Mouse (Mus musculus): Measurements from ENCODE around the gene Cd300a. TPM values are rescaled to one million over a fixed set of nuclear protein-coding genes. Genes with fewer than 3 reads are reported as not detected.

The Cd300a gene
- 0.84 and 1.4 TPM in 2 replicates for polyA plus RNA-seq (2014; fragmentation: Nextera tagmentation; extraction: Ambion mirVana)

GRCm38 (mm10) chr11:114889991-114890518 lies at the start of gene Cd300a:
Gene Cd300a (plus strand): TSS chr11:114890041.
- H3K27me3 ChIP-seq (ENCODE audit: control insufficient read depth, insufficient read depth, low read length), result no peaks in the 10 kb centered on the region
- H3K4me3 ChIP-seq (ENCODE audit: low read depth, low read length), result no peak within 1 kb of the TSS
- no peaks in the 10 kb centered on the region for H3K4me1 ChIP-seq (ENCODE audit: control insufficient read depth, insufficient read depth, low read length)
- 73% methylated on average over 18 of the region's 18 CpGs for WGBS (ENCODE audit: insufficient replicate concordance)
- no peak within 1 kb of the TSS for H3K4me2 ChIP-seq
- no peak within 1 kb of the TSS for H3K9ac ChIP-seq (ENCODE audit: low read depth, low read length)
- ATAC-seq (replicated peaks; ENCODE audit: insufficient number of reproducible peaks, low FRiP score, low TSS enrichment), result no peak
- no peaks in the 10 kb centered on the region for H3K9me3 ChIP-seq (replicated peaks; ENCODE audit: control insufficient read depth, low read length)
- H3K27ac ChIP-seq (ENCODE audit: low read depth, low read length), result no peak within 1 kb of the TSS
- H3K36me3 ChIP-seq (ENCODE audit: control insufficient read depth, insufficient read depth, low read length), result no peaks in the 10 kb centered on the region

DNA sequence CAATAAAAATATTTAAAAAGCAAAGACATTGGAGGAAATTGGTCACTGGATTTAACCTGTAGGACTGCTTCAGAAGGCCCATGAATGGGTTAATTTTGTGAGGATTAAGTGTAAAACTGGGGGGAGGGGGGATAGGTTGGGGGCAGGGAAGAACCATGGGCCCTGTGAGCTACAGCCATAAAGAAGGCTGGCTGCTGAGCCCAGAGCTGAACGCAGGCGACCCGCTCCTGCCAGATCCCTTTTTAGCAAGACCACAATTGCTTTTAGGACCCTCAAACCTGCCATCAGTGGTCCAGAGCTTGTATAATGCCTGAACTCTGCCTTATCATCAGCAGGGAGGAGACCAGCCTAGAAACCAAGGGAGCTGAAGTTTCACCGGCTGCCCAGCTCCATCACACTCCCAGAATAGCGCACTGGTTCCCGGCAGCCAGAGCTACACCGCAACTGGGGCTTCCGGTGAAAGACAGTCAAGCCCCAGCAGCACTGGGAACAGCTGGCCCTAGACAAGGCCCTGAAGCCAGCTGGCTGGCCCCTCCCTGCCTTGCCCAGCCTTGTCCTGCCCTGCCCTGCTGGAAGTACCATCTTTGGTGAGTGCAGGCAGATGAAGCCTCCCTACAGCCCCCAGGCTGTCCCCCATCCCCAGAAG lies 45.9 kb upstream of the Cd300a start:
- ATAC-seq (replicated peaks; ENCODE audit: insufficient number of reproducible peaks, low FRiP score, low TSS enrichment), result peak; percentile 47
- H3K27me3 ChIP-seq (ENCODE audit: control insufficient read depth, insufficient read depth, low read length), result no peaks in the 10 kb centered on the region
- peaks cover 2% of the 10 kb centered on the region; the same call in 1 of the 2 replicates for H3K9me3 ChIP-seq (replicated peaks; ENCODE audit: control insufficient read depth, low read length)
- H3K27ac ChIP-seq (ENCODE audit: low read depth, low read length), result peak overlapping the region; percentile 77
- peak overlapping the region; percentile 60 for H3K9ac ChIP-seq (ENCODE audit: low read depth, low read length)
- H3K4me3 ChIP-seq (ENCODE audit: low read depth, low read length), result no peak overlapping the region
- peaks cover 8% of the 10 kb centered on the region for H3K4me1 ChIP-seq (ENCODE audit: control insufficient read depth, insufficient read depth, low read length)
- peak overlapping the region; percentile 45 for H3K4me2 ChIP-seq
- no peaks in the 10 kb centered on the region for H3K36me3 ChIP-seq (ENCODE audit: control insufficient read depth, insufficient read depth, low read length)
- WGBS (ENCODE audit: insufficient replicate concordance), result 3% methylated on average over 8 of the region's 8 CpGs

DNA sequence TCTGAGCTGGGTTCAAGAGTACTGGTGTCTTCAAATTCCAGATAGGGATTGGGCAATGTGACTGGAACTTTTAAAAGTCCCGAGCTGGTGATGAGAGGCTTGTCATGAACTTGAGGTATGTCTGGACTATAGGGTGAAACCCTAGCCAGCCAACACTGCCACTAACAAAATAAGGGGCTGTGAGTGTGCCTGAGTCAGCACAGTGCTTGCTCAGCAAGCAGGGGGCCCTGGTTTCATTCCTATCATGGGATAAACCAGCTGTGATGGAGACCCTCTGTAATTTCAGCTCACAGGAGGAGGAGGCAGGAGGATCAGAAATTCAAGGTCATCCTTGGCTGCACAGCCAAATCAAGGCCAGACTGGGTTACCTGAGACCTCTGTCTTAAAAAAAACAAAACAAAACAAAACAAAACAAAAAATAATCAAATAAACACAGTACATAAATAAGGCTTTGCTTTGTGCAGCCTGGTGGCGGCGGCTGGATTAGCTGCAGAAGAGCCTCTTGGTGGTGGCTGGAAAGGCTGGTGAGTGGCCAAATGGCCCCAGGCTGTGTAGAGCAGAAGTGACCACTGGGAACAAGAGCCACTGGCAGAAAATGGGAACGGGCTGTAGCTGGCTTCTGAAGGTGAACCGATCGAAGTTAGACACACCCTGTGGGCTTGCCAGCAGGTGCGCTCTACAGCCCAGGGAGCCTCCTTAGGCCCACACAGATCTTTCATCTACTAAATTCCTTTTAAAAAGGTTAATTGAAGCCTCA lies 45.2 kb upstream of the Cd300a start:
- Histone ChIP-seq H3K27ac (ENCODE audit: low read depth, low read length) (peak overlapping the region; percentile 77), H3K9me3 (replicated peaks; ENCODE audit: control insufficient read depth, low read length) (peaks cover 2% of the 10 kb centered on the region; the same call in 1 of the 2 replicates), H3K4me1 (ENCODE audit: control insufficient read depth, insufficient read depth, low read length) (peaks cover 11% of the 10 kb centered on the region), H3K9ac (ENCODE audit: low read depth, low read length) (peak overlapping the region; percentile 60), H3K4me2 (peak overlapping the region; percentile 45; the same call in 1 of the 2 replicates), H3K36me3 (ENCODE audit: control insufficient read depth, insufficient read depth, low read length) (no peaks in the 10 kb centered on the region), H3K27me3 (ENCODE audit: control insufficient read depth, insufficient read depth, low read length) (0 out of 2 replicates have a peak, but pooled peaks cover 2% of the 10 kb centered on the region), H3K4me3 (ENCODE audit: low read depth, low read length) (no peak overlapping the region)
- ATAC-seq (replicated peaks; ENCODE audit: insufficient number of reproducible peaks, low FRiP score, low TSS enrichment), result peak; percentile 24; the same call in 1 of the 2 replicates
- WGBS (ENCODE audit: insufficient replicate concordance), result 65% methylated on average over 7 of the region's 7 CpGs

GRCm38 (mm10) chr11:114846336-114846735 lies 43.5 kb upstream of the Cd300a start:
- H3K9me3 ChIP-seq (replicated peaks; ENCODE audit: control insufficient read depth, low read length), result no peaks in the 10 kb centered on the region; the same call in 1 of the 2 replicates
- H3K27ac ChIP-seq (ENCODE audit: low read depth, low read length), result no peak overlapping the region
- H3K4me1 ChIP-seq (ENCODE audit: control insufficient read depth, insufficient read depth, low read length), result peaks cover 19% of the 10 kb centered on the region
- H3K36me3 ChIP-seq (ENCODE audit: control insufficient read depth, insufficient read depth, low read length), result no peaks in the 10 kb centered on the region
- H3K9ac ChIP-seq (ENCODE audit: low read depth, low read length), result no peak overlapping the region
- 0 out of 2 replicates have a peak, but pooled peaks cover 2% of the 10 kb centered on the region for H3K27me3 ChIP-seq (ENCODE audit: control insufficient read depth, insufficient read depth, low read length)
- ATAC-seq (replicated peaks; ENCODE audit: insufficient number of reproducible peaks, low FRiP score, low TSS enrichment), result no peak
- WGBS (ENCODE audit: insufficient replicate concordance), result 61% methylated on average over 4 of the region's 4 CpGs
- no peak overlapping the region for H3K4me2 ChIP-seq
- no peak overlapping the region for H3K4me3 ChIP-seq (ENCODE audit: low read depth, low read length)

DNA sequence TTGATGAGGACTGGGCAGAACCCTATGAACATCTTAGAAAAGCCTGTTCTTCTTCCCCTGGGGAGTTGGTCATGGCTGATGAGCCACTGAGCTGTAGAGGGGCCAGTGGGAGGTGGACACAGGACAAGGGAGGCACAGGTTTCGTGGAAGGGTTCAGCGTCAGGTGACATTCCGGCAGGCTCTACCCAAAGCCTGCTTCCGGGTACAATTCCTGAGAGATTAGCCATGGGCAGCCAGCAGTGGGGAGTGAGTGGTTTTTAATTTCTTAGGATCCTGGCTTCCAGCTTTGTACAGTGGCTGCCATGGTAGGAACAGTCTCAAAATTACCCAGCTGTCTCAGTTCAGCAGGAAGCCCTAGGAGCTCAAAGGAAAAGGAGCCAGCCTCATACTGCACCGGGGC lies 42.8 kb upstream of the Cd300a start:
- 87% methylated on average over 5 of the region's 5 CpGs for WGBS (ENCODE audit: insufficient replicate concordance)
- no peak overlapping the region for H3K27ac ChIP-seq (ENCODE audit: low read depth, low read length)
- ATAC-seq (replicated peaks; ENCODE audit: insufficient number of reproducible peaks, low FRiP score, low TSS enrichment), result no peak
- H3K27me3 ChIP-seq (ENCODE audit: control insufficient read depth, insufficient read depth, low read length), result 0 out of 2 replicates have a peak, but pooled peaks cover 2% of the 10 kb centered on the region
- no peak overlapping the region for H3K4me2 ChIP-seq
- H3K36me3 ChIP-seq (ENCODE audit: control insufficient read depth, insufficient read depth, low read length), result no peaks in the 10 kb centered on the region
- no peaks in the 10 kb centered on the region for H3K9me3 ChIP-seq (replicated peaks; ENCODE audit: control insufficient read depth, low read length)
- peaks cover 19% of the 10 kb centered on the region for H3K4me1 ChIP-seq (ENCODE audit: control insufficient read depth, insufficient read depth, low read length)
- H3K4me3 ChIP-seq (ENCODE audit: low read depth, low read length), result no peak overlapping the region
- H3K9ac ChIP-seq (ENCODE audit: low read depth, low read length), result 0 out of 2 replicates have a peak overlapping the region, but pooled peaks have one; percentile 3

GRCm38 (mm10) chr11:114849572-114849971 lies 40.3 kb upstream of the Cd300a start:
- Histone ChIP-seq H3K27me3 (ENCODE audit: control insufficient read depth, insufficient read depth, low read length) (0 out of 2 replicates have a peak, but pooled peaks cover 2% of the 10 kb centered on the region), H3K4me2 (no peak overlapping the region), H3K27ac (ENCODE audit: low read depth, low read length) (no peak overlapping the region), H3K36me3 (ENCODE audit: control insufficient read depth, insufficient read depth, low read length) (no peaks in the 10 kb centered on the region), H3K9me3 (replicated peaks; ENCODE audit: control insufficient read depth, low read length) (no peaks in the 10 kb centered on the region), H3K4me1 (ENCODE audit: control insufficient read depth, insufficient read depth, low read length) (peaks cover 15% of the 10 kb centered on the region), H3K9ac (ENCODE audit: low read depth, low read length) (no peak overlapping the region), H3K4me3 (ENCODE audit: low read depth, low read length) (no peak overlapping the region)
- WGBS (ENCODE audit: insufficient replicate concordance), result 11% methylated on average over 2 of the region's 2 CpGs
- ATAC-seq (replicated peaks; ENCODE audit: insufficient number of reproducible peaks, low FRiP score, low TSS enrichment), result no peak

DNA sequence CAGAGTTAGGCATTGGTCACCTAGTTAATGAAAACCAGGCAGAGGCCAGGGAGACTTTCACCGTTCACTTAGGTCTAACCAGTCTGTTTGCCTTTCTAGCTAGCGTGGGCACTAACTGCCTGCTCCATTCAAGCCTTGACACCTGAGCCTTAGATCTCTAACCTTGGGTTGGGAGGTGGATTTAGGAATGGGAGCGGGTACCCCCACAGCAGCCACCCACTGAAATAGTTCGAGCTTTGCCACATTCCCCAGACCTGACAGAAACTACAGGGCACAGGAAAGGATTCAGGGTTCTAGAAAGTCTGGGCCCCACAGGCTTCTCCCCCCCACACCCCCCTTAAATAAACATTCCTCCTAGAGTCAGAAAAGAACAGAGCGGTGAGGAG lies 39.8 kb upstream of the Cd300a start:
- H3K27ac ChIP-seq (ENCODE audit: low read depth, low read length), result no peak overlapping the region
- ATAC-seq (replicated peaks; ENCODE audit: insufficient number of reproducible peaks, low FRiP score, low TSS enrichment), result no peak
- H3K4me3 ChIP-seq (ENCODE audit: low read depth, low read length), result peak overlapping the region; percentile 76

DNA sequence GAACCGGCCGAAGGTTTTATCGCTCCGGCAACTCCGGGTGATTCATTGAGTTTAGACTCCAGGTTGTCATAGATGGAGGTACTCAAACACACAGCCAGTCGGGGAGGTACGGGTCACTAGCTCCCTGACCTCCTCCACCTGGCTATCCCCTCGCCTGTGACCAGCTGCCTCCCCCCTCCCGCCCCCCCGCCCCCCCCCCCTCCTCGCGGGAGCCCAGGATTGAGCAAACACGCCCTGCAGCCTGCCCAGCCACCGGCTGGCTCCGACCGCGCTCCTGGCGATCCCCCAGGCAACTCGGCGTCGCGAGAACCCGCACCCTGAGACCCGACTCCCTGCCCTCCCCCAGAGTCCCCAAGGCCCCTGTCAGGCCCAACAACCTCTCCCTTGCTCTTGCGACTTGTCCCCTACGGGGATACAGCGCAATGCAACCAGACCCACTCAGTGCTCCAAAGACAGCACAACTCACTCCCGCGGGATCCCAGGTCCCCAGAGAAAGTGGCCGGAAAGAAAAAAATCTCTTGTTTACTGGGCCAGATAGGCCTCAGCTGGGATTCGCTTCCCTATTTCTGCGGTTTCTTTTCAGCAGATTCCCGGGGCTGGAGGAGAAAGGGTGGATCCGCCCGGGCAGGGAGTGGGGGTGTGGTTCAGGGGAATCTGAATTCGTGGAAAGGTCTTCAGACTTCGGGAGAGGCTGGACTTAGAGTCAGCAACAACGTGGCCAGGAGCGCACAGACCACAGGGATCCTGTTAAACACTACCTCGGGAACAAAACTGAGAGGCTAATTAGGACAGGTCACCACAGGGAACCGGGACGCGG lies 39.2 kb upstream of the Cd300a start, which contains the start of gene Gprc5c:
Gene Gprc5c (plus strand): TSS at position 701 of the 817 bp plus-strand sequence.
- 0 out of 2 replicates have a peak, but pooled peaks cover 2% of the 10 kb centered on the region for H3K27me3 ChIP-seq (ENCODE audit: control insufficient read depth, insufficient read depth, low read length)
- peaks cover 14% of the 10 kb centered on the region for H3K4me1 ChIP-seq (ENCODE audit: control insufficient read depth, insufficient read depth, low read length)
- no peaks in the 10 kb centered on the region for H3K36me3 ChIP-seq (ENCODE audit: control insufficient read depth, insufficient read depth, low read length)
- H3K4me2 ChIP-seq, result peak within 1 kb of the TSS; percentile 99
- H3K9me3 ChIP-seq (replicated peaks; ENCODE audit: control insufficient read depth, low read length), result no peaks in the 10 kb centered on the region
- H3K27ac ChIP-seq (ENCODE audit: low read depth, low read length), result peak within 1 kb of the TSS; percentile 58
- peak within 1 kb of the TSS; percentile 76 for H3K4me3 ChIP-seq (ENCODE audit: low read depth, low read length)
- ATAC-seq (replicated peaks; ENCODE audit: insufficient number of reproducible peaks, low FRiP score, low TSS enrichment), result no peak
- under 1% methylated on average over 36 of the region's 43 CpGs for WGBS (ENCODE audit: insufficient replicate concordance)
- peak within 1 kb of the TSS; percentile 83 for H3K9ac ChIP-seq (ENCODE audit: low read depth, low read length)

More for the DNA sequence above, 39.8 kb upstream of the Cd300a start:
- 22% methylated on average over 5 of the region's 5 CpGs for WGBS (ENCODE audit: insufficient replicate concordance)
- Histone ChIP-seq H3K9me3 (replicated peaks; ENCODE audit: control insufficient read depth, low read length) (no peaks in the 10 kb centered on the region), H3K9ac (ENCODE audit: low read depth, low read length) (peak overlapping the region; percentile 16; the same call in 1 of the 2 replicates), H3K36me3 (ENCODE audit: control insufficient read depth, insufficient read depth, low read length) (no peaks in the 10 kb centered on the region), H3K4me1 (ENCODE audit: control insufficient read depth, insufficient read depth, low read length) (peaks cover 14% of the 10 kb centered on the region), H3K4me2 (peak overlapping the region; percentile 99), H3K27me3 (ENCODE audit: control insufficient read depth, insufficient read depth, low read length) (0 out of 2 replicates have a peak, but pooled peaks cover 2% of the 10 kb centered on the region)

Measured in heart, embryonic 11.5 days (tissue).